Mouse (Mus musculus) MEL (cell line): Measurements from ENCODE around the gene Tsc22d2. TPM values are rescaled to one million over a fixed set of nuclear protein-coding genes. Genes with fewer than 3 reads are reported as not detected.

Experiments used
- DNase-seq: peaks from one replicate; pipeline ENCODE4 v3.0.0; 2011; ENCODE audit warnings: low read depth, low spot score
- H3K27ac ChIP-seq: 2 replicates; pipeline ENCODE4 v1.5.1; 2012; ENCODE audit warnings: low read depth, mild to moderate bottlenecking, control low read depth, low read length, moderate library complexity; ENCODE audit not compliant: control insufficient read depth
- H3K27me3 ChIP-seq, 2 experiments: fragments of 150-350 bp in 1 of 2; sonication (generic) in 1 of 2; 2 replicates each; pipeline ENCODE4 v1.6.1; 2012; ENCODE audit warnings: low read length in 2 of 2, mild to moderate bottlenecking in 2 of 2, improper control_type of control experiment in 1 of 2, moderate library complexity in 1 of 2; ENCODE audit not compliant: insufficient read depth in 2 of 2, control insufficient read depth in 1 of 2
- H3K36me3 ChIP-seq, 2 experiments: 2 replicates each; pipeline ENCODE4 v1.6.1; 2012 to 2014; ENCODE audit warnings: low read length in 2 of 2, improper control_type of control experiment in 1 of 2, inconsistent platforms in 1 of 2, mild to moderate bottlenecking in 1 of 2; ENCODE audit not compliant: insufficient read depth in 2 of 2, control insufficient read depth in 1 of 2
- H3K4me1 ChIP-seq, 2 experiments: fragments of 150-350 bp in 1 of 2; sonication (generic) in 1 of 2; 2 replicates each; pipeline ENCODE4 v1.6.1; 2012; ENCODE audit warnings: low read length in 2 of 2, improper control_type of control experiment in 1 of 2, mild to moderate bottlenecking in 1 of 2; ENCODE audit not compliant: insufficient read depth in 2 of 2, control insufficient read depth in 1 of 2
- H3K4me3 ChIP-seq, 2 experiments: fragments of 150-350 bp in 1 of 2; sonication (generic) in 1 of 2; 2 replicates each; pipeline ENCODE4 v1.5.1; 2012; ENCODE audit warnings: low read depth in 2 of 2, low read length in 2 of 2, mild to moderate bottlenecking in 2 of 2, moderate library complexity in 2 of 2, control low read depth in 1 of 2, improper control_type of control experiment in 1 of 2; ENCODE audit not compliant: control insufficient read depth in 1 of 2, insufficient read depth in 1 of 2
- H3K79me2 ChIP-seq: 2 replicates; pipeline ENCODE4 v1.6.1; 2012; ENCODE audit warnings: mild to moderate bottlenecking, low read length, moderate library complexity; ENCODE audit not compliant: control insufficient read depth, poor library complexity, insufficient read depth
- H3K9ac ChIP-seq: 2 replicates; pipeline ENCODE4 v1.6.1; 2012; ENCODE audit warnings: low read depth, mild to moderate bottlenecking, control low read depth, low read length, moderate library complexity; ENCODE audit not compliant: control insufficient read depth, poor library complexity, severe bottlenecking
- H3K9me3 ChIP-seq: fragments of 150-350 bp; sonication (generic); replicated peaks from 2 replicates; pipeline ENCODE4 v1.6.1; 2012; ENCODE audit warnings: mild to moderate bottlenecking, low read length, improper control_type of control experiment, moderate library complexity; ENCODE audit not compliant: insufficient read depth
- CHD1 ChIP-seq: IDR thresholded peaks from 2 replicates; pipeline ENCODE4 v1.6.1; 2012; ENCODE audit warnings: low read depth, mild to moderate bottlenecking, inconsistent platforms, low read length, improper control_type of control experiment
- CTCF ChIP-seq, 3 experiments: IDR thresholded peaks in 2 of 3; conservative IDR thresholded peaks in 1 of 3; 2 replicates each; pipeline ENCODE4 v1.5.1; 2011 to 2012; ENCODE audit warnings: low read length in 3 of 3, low read depth in 2 of 3, mild to moderate bottlenecking in 2 of 3, improper control_type of control experiment in 1 of 3, inconsistent platforms in 1 of 3, mixed read lengths in 1 of 3, moderate library complexity in 1 of 3; ENCODE audit not compliant: control insufficient read depth in 1 of 3, insufficient read depth in 1 of 3, poor library complexity in 1 of 3, severe bottlenecking in 1 of 3
- ELF1 ChIP-seq: IDR thresholded peaks from 2 replicates; pipeline ENCODE4 v1.6.1; 2014; ENCODE audit warnings: low read depth, mild to moderate bottlenecking, inconsistent platforms, low read length, improper control_type of control experiment, moderate library complexity
- EP300 ChIP-seq, 2 experiments: IDR thresholded peaks; 2 replicates each; pipeline ENCODE4 v1.6.1; 2011; ENCODE audit warnings: improper control_type of control experiment in 2 of 2, low read length in 2 of 2, low read depth in 1 of 2, mild to moderate bottlenecking in 1 of 2
- ETS1 ChIP-seq: IDR thresholded peaks from 2 replicates; pipeline ENCODE4 v1.6.1; 2012; ENCODE audit warnings: low read depth, mild to moderate bottlenecking, inconsistent platforms, low read length, improper control_type of control experiment, moderate library complexity
- GABPA ChIP-seq: IDR thresholded peaks from 2 replicates; pipeline ENCODE4 v1.6.1; 2012; ENCODE audit warnings: low read depth, mild to moderate bottlenecking, inconsistent platforms, low read length, improper control_type of control experiment, moderate library complexity
- GATA1 ChIP-seq: IDR thresholded peaks from 2 replicates; pipeline ENCODE4 v1.6.1; 2011; ENCODE audit warnings: low read depth, low read length, improper control_type of control experiment
- HCFC1 ChIP-seq: IDR thresholded peaks from 2 replicates; pipeline ENCODE4 v1.6.1; 2012; ENCODE audit warnings: low read depth, mild to moderate bottlenecking, inconsistent platforms, low read length, improper control_type of control experiment, moderate library complexity
- MAFK ChIP-seq: IDR thresholded peaks from 2 replicates; pipeline ENCODE4 v1.6.1; 2011; ENCODE audit warnings: low read depth, mild to moderate bottlenecking, low read length, improper control_type of control experiment, borderline replicate concordance
- MAX ChIP-seq: IDR thresholded peaks from 2 replicates; pipeline ENCODE4 v1.6.1; 2011; ENCODE audit warnings: low read length, improper control_type of control experiment
- MAZ ChIP-seq: IDR thresholded peaks from 2 replicates; pipeline ENCODE4 v1.6.1; 2012; ENCODE audit warnings: low read depth, mild to moderate bottlenecking, inconsistent platforms, low read length, improper control_type of control experiment
- MEF2A ChIP-seq: IDR thresholded peaks from 2 replicates; pipeline ENCODE4 v1.6.1; 2014; ENCODE audit warnings: low read depth, mild to moderate bottlenecking, inconsistent platforms, low read length, improper control_type of control experiment; ENCODE audit not compliant: poor library complexity, insufficient replicate concordance, severe bottlenecking; ENCODE audit errors: extremely low read depth
- MYB ChIP-seq: IDR thresholded peaks from 2 replicates; pipeline ENCODE4 v1.6.1; 2011; ENCODE audit warnings: mild to moderate bottlenecking, low read depth, low read length, improper control_type of control experiment
- MYC ChIP-seq: IDR thresholded peaks from 2 replicates; pipeline ENCODE4 v1.6.1; 2011; ENCODE audit warnings: low read depth, mild to moderate bottlenecking, low read length, improper control_type of control experiment, moderate library complexity
- NELFE ChIP-seq: IDR thresholded peaks from 2 replicates; pipeline ENCODE4 v1.6.1; 2011; ENCODE audit warnings: low read depth, low read length, improper control_type of control experiment
- POLR2A ChIP-seq, 2 experiments: IDR thresholded peaks; 2 replicates each; pipeline ENCODE4 v1.6.1; 2011 to 2012; ENCODE audit warnings: low read length in 2 of 2, mild to moderate bottlenecking in 2 of 2, control low read depth in 1 of 2, improper control_type of control experiment in 1 of 2, low read depth in 1 of 2, moderate library complexity in 1 of 2; ENCODE audit not compliant: control insufficient read depth in 1 of 2, insufficient read depth in 1 of 2, poor library complexity in 1 of 2
- POLR2AphosphoS5 ChIP-seq: IDR thresholded peaks from 2 replicates; pipeline ENCODE4 v1.6.1; 2012; ENCODE audit warnings: low read depth, borderline replicate concordance, mild to moderate bottlenecking, inconsistent platforms, low read length, moderate library complexity, mixed read lengths
- RCOR1 ChIP-seq: IDR thresholded peaks from 2 replicates; pipeline ENCODE4 v1.6.1; 2012; ENCODE audit warnings: low read depth, mild to moderate bottlenecking, inconsistent platforms, low read length, improper control_type of control experiment
- SIN3A ChIP-seq: IDR thresholded peaks from 2 replicates; pipeline ENCODE4 v1.6.1; 2012; ENCODE audit warnings: low read length, improper control_type of control experiment, inconsistent platforms
- TAL1 ChIP-seq: IDR thresholded peaks from 2 replicates; pipeline ENCODE4 v1.6.1; 2012; ENCODE audit warnings: mild to moderate bottlenecking, inconsistent platforms, low read length, moderate library complexity, mixed read lengths
- TCF12 ChIP-seq: IDR thresholded peaks from 2 replicates; pipeline ENCODE4 v1.6.1; 2014; ENCODE audit warnings: low read depth, mild to moderate bottlenecking, inconsistent platforms, low read length, improper control_type of control experiment, moderate library complexity
- UBTF ChIP-seq: IDR thresholded peaks from 2 replicates; pipeline ENCODE4 v1.6.1; 2012; ENCODE audit warnings: low read depth, mild to moderate bottlenecking, inconsistent platforms, low read length, improper control_type of control experiment, moderate library complexity, borderline replicate concordance; ENCODE audit not compliant: insufficient read depth
- ZC3H11A ChIP-seq: IDR thresholded peaks from 2 replicates; pipeline ENCODE4 v1.6.1; 2012; ENCODE audit warnings: low read depth, mild to moderate bottlenecking, inconsistent platforms, low read length, improper control_type of control experiment
- ZKSCAN1 ChIP-seq: IDR thresholded peaks from 2 replicates; pipeline ENCODE4 v1.6.1; 2012; ENCODE audit warnings: low read depth, mild to moderate bottlenecking, inconsistent platforms, low read length, improper control_type of control experiment, moderate library complexity
- ZMIZ1 ChIP-seq: IDR thresholded peaks from 2 replicates; pipeline ENCODE4 v1.6.1; 2012; ENCODE audit warnings: low read depth, mild to moderate bottlenecking, inconsistent platforms, low read length, improper control_type of control experiment, moderate library complexity
- polyA plus RNA-seq, 2 experiments: library from polyadenylated mRNA; stranded (reverse) in 1 of 2; unstranded in 1 of 2; fragments of >175 nt in 1 of 2; fragments of >200 nt in 1 of 2; gene quantifications; 2 replicates each; pipeline versions ENCODE4 v1.2.1 to v1.2.4; 2012; ENCODE audit warnings: low replicate concordance in 2 of 2, low read depth in 1 of 2; ENCODE audit not compliant: insufficient read length in 2 of 2, insufficient read depth in 1 of 2, missing spikeins in 1 of 2
- total RNA-seq: library from RNA; depleted of rRNA; stranded (reverse); fragments of 300-350 nt; gene quantifications from 2 replicates; pipeline ENCODE4 v1.2.3, GENCODE M21; 2012

The Tsc22d2 gene
- total and polyA plus RNA-seq, 3 experiments, result 10.7 to 13.3 TPM; not detected in 1

DNA sequence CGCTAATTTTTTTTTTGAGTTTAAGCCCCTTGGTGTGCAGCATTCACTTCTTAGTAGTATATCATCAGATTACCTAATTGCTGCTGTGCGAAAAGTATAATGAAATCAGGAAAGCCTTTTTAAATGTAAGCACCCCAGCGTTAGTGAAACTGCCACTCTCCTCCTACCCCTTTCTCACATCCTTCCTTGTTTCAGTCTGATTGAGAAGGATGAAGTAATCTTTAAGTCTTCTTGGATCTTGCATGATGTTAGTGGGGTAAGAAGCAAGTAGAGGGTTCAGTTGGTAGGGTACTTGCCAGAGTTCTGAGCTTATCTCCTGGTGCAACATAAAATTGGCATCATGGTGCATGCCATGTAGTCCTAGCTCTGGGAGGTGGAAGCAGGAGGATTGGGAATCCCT is 35.0 kb downstream of the Tsc22d2 start:
- H3K4me3 ChIP-seq, result no peak overlapping the region
- H3K36me3 ChIP-seq, result peaks cover 8 to 12% of the 10 kb centered on the region in 2 experiments; a peak in 3 of 4 replicates
- TF ChIP-seq UBTF (no peak), EP300 (IDR thresholded peaks at IDR 0.05; ENCODE audit: low read depth in 1 of 2, low read length in 2 of 2) (no peak), MAZ (no peak), NELFE (no peak), RCOR1 (no peak), MAX (no peak), MYC (no peak), ETS1 (no peak), ZC3H11A (no peak), MAFK (no peak), POLR2A (IDR thresholded peaks at IDR 0.05; ENCODE audit: control insufficient read depth in 1 of 2, insufficient read depth in 1 of 2, low read depth in 1 of 2, low read length in 2 of 2, poor library complexity in 1 of 2) (no peak), GATA1 (no peak), CHD1 (no peak), SIN3A (no peak)
- no peak overlapping the region for H3K27ac ChIP-seq
- peaks cover 3 to 5% of the 10 kb centered on the region in 2 experiments; a peak in 3 of 4 replicates for H3K4me1 ChIP-seq
- H3K9ac ChIP-seq, result no peak overlapping the region
- H3K27me3 ChIP-seq, result no peaks in the 10 kb centered on the region
- no peak for DNase-seq
- no peaks in the 10 kb centered on the region for H3K9me3 ChIP-seq
- peaks cover 5% of the 10 kb centered on the region; the same call in 1 of the 2 replicates for H3K79me2 ChIP-seq

DNA sequence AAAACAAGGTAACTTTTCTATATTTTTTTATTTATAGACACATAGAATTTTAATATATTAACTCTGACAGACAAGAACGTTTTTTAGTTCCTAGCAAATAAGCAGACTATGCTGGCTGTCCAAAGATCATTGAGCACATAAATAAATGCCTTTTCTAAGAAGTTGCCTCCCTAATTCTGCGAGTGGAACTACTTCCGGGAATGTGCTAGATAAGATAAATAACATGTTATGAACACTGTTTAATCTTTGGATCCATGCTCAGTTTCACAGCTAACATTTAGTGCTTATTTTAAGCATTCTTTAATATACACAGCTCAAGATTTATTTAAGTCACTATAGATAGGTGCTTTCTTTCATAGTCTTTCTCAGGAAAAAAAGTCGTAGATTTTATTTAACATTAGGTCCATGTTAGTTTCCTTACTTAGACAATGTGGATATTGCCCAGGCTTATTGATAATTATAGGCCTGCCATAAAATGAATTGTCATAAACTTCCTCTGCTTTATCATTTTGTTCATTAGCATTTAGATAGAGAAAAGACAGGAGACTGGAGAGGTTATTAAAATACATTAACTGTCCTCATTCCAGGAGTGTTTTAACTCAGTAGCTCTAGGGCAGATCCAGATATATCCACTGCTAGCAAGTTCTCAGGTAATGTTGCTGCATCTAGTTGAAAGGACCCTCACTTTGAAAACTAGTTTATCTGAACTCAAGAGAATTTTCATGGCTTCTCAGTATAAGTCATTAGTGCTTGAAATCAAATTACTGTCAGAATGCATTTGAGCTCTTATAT is 40.1 kb downstream of the Tsc22d2 start:
- no peaks in the 10 kb centered on the region for H3K9me3 ChIP-seq
- H3K36me3 ChIP-seq, result peaks cover 5 to 15% of the 10 kb centered on the region in 2 experiments
- peak; percentile 54; the same call in 1 of the 2 replicates for TF ChIP-seq RCOR1
- no peak for TF ChIP-seq MEF2A
- TF ChIP-seq EP300 (IDR thresholded peaks at IDR 0.05; ENCODE audit: low read depth in 1 of 2, low read length in 2 of 2), result peak; percentile 63 to 72; a peak in 3 of 4 replicates
- TF ChIP-seq HCFC1, result no peak
- no peak for TF ChIP-seq MYB
- peak; percentile 57; the same call in 1 of the 2 replicates for TF ChIP-seq ETS1
- no peak for TF ChIP-seq NELFE
- TF ChIP-seq ELF1, result peak; percentile 73
- TF ChIP-seq ZKSCAN1, result no peak
- TF ChIP-seq ZMIZ1, result no peak
- TF ChIP-seq SIN3A, result peak; percentile 22; the same call in 1 of the 2 replicates
- TF ChIP-seq MAFK, result no peak
- no peak for TF ChIP-seq ZC3H11A
- TF ChIP-seq TAL1, result peak; percentile 26; the same call in 1 of the 2 replicates
- no peak for TF ChIP-seq MAZ
- no peak for TF ChIP-seq CTCF (IDR thresholded peaks at IDR 0.05 in 2 of 3, conservative IDR thresholded peaks at IDR 0.05 in 1 of 3; ENCODE audit: control insufficient read depth in 1 of 3, insufficient read depth in 1 of 3, low read depth in 2 of 3, low read length in 3 of 3, poor library complexity in 1 of 3, severe bottlenecking in 1 of 3)
- TF ChIP-seq POLR2AphosphoS5, result no peak
- TF ChIP-seq GABPA, result no peak
- peak; percentile 26; the same call in 1 of the 2 replicates for TF ChIP-seq TCF12
- no peak for TF ChIP-seq POLR2A (IDR thresholded peaks at IDR 0.05; ENCODE audit: control insufficient read depth in 1 of 2, insufficient read depth in 1 of 2, low read depth in 1 of 2, low read length in 2 of 2, poor library complexity in 1 of 2)
- peak; percentile 79 for TF ChIP-seq GATA1
- H3K4me3 ChIP-seq, result no peak overlapping the region
- H3K27ac ChIP-seq, result no peak overlapping the region
- peaks cover 3 to 5% of the 10 kb centered on the region in 2 experiments; a peak in 3 of 4 replicates for H3K4me1 ChIP-seq
- H3K27me3 ChIP-seq, result no peaks in the 10 kb centered on the region
- DNase-seq, result peak; percentile 64
- no peak overlapping the region for H3K9ac ChIP-seq
- peaks cover 3% of the 10 kb centered on the region; the same call in 1 of the 2 replicates for H3K79me2 ChIP-seq
